Mouse (Mus musculus) large intestine, adult 2 months (tissue): ENCODE results near the gene Zbtb40. TPM values are rescaled to one million over a fixed set of nuclear protein-coding genes. Genes with fewer than 3 reads are reported as not detected.

ENCODE experiments used
- DNase-seq: peaks from one replicate; pipeline ENCODE4 v3.0.0-alpha.2; 2012; ENCODE audit warnings: low read depth, low spot score
- WGBS: fragments of 180-500 bp; shearing (Covaris S2); methylation state at CpG from one replicate; pipeline ENCODE4 v1.1.7; 2018; 5-methylcytosine and 5-hydroxymethylcytosine counted together
- polyA plus RNA-seq: library from polyadenylated mRNA; depleted of rRNA; stranded (reverse); fragments of >200 nt; gene quantifications from 2 replicates; pipeline ENCODE4 v1.2.3, GENCODE M21; 2012

Zbtb40 gene
- polyA plus RNA-seq, 1 experiment, result 5.7 TPM

DNA sequence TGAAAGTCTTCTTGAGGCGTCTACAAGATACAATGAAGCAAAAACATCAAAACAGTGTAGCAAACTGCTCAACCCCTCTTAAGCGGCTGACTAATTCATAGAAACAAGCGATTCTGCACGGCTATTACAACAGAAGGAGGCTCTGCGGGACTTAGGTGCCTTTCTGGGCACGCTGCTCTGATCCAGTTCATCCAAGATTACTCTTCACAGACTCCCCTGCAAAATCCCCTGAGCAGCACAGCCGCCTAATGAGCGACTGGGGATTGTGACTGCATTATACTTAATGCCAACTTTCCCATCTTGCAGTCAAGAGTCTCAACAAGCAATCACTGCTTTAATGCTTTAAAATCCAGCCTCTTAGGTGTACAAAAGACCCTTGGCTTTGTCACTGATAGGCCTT, 10.5 kb downstream of the Zbtb40 start:
- no peak for DNase-seq
- 86% methylated on average over 8 of the region's 8 CpGs for WGBS

- no peak for DNase-seq
- 40% methylated on average over 7 of the region's 7 CpGs for WGBS
These were observed 15.3 kb downstream of the Zbtb40 start for GRCm38 (mm10) chr4:137033115-137033887.

DNA sequence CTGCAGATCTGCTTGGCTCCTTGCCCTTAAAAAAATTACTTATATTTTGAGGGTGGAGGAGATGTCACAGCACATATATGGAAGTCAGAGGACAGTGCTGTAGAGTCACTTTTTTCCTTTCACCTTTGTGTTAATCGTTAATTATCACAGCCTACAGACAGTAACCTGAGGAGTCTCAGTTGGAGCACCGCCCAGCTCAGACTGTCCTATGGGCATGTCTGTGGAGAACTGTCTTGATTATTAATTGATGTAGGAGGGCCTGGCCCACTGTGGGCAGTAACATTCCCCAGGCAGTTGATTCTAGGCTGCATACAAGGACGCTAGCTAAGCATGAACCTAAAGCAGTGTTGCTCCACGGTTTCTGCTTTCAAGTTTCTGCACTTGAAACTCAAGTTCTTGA, 16.1 kb downstream of the Zbtb40 start:
- WGBS, result 90% methylated on average over 4 of the region's 4 CpGs

DNA sequence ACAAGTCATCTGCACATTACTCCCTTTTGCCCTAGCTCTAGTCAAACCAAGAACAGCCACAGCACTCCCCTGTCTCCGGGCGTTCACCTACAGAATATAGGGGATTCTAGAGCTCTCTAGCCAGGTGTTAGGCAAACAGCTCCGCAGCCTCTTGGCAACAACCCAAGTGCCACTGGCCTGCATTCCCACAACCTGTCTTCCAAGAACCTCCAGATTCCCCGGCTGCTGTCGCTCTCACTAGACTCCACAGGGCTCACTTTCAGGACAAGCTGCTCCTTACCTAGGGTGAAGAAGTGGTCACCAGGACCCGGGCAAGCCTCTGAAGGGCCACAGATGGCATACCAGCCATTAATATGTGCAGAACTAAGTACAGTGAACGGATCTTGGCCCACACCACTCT, 17.3 kb downstream of the Zbtb40 start:
- DNase-seq, result no peak
- WGBS, result 45% methylated on average over 7 of the region's 7 CpGs

More for the DNA sequence above, 16.1 kb downstream of the Zbtb40 start:
- no peak for DNase-seq

- 74% methylated on average over 8 of the region's 8 CpGs for WGBS
- DNase-seq, result no peak
These were observed 19.3 kb downstream of the Zbtb40 start for GRCm38 (mm10) chr4:137029348-137029747.

- 79% methylated on average over 5 of the region's 5 CpGs for WGBS
- no peak for DNase-seq
These were observed 21.6 kb downstream of the Zbtb40 start for GRCm38 (mm10) chr4:137027051-137027450.

DNA sequence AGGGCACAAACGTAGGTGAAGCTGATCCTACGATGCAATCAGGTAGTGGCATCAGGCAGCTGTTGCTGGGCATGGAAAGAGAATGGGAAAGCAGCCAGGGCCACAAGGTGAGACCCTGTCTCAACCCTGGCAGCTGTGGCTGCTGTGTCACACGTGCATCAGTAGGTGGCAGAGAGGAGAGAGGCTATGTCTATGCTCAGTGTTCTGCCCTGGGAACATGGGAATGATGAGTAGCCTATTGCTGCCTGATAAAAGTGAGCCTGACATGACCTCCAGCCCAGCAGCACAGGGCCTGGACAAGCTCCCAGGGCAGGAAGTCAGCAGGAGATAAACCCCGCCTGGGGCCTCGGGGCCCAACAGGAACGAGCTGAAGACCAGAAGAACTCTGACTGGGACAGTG, 23.0 kb downstream of the Zbtb40 start:
- WGBS, result 72% methylated on average over 6 of the region's 6 CpGs
- DNase-seq, result no peak

- DNase-seq, result no peak
- WGBS, result 94% methylated on average over 2 of the region's 2 CpGs
These were observed 23.5 kb downstream of the Zbtb40 start for GRCm38 (mm10) chr4:137025133-137025532.

- WGBS, result 82% methylated on average over 3 of the region's 3 CpGs
- DNase-seq, result no peak
These were observed 28.5 kb downstream of the Zbtb40 start for GRCm38 (mm10) chr4:137020065-137020464.

DNA sequence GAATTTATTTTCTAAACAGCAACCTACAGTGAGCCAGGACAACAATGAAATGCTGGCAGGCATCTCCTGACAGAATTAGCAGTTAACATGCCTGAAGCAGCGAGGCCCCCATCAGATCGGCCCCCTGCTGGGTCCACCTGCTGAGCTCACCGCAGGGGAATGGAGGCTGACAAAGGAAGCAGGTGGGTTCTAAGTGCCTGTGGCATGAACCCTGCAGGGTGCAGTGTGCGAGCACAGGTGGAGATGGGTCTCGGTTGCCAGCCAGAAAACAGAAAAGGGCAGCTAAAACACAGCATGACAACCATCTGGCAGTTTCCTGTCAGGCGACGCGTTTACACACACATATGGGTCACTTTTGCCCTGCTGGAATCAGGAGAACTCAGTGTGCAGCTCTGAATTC, 32.7 kb downstream of the Zbtb40 start:
- WGBS, result 86% methylated on average over 8 of the region's 8 CpGs
- DNase-seq, result no peak

DNA sequence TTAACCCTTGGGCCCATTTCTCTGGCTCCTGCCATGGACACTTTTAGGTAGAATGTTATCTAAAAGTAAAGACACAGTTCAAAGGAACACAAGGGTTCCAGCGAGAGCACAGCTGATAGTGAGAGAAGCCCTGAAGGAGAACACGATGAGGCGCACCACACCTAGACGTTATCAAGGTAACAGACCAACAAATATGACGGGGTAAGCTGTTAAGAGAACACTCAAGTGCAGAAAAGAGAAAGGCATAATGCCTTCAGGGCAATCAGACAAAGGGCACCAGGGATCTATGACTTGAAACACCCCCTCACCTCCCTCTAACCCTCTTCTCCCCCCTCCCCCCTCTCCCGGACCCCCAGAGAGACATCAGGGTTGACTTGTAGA, 33.1 kb downstream of the Zbtb40 start:
- 84% methylated on average over 6 of the region's 6 CpGs for WGBS

GRCm38 (mm10) chr4:137014654-137015475, 33.7 kb downstream of the Zbtb40 start:
- WGBS, result 90% methylated on average over 18 of the region's 18 CpGs

More for the DNA sequence above, 33.1 kb downstream of the Zbtb40 start:
- DNase-seq, result no peak

DNA sequence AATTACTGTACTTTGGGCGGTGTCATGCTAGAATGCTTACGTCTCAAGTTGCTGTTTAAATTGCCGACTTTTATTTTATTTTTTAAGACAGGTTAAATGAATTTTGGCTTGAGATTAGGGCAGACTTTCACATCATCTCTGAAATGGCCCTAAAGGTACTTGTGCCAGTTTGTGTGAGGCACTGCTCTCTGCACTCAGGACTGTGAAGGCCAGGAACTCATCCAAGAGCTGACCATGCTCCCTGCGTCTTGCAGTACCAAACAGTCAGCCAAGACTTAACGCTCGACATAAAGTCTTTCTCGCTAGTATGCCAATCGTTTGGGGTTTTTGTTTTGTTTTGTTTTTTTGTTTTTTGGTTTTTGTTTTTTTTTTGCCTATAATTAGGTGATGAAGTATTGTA, 34.5 kb downstream of the Zbtb40 start:
- DNase-seq, result no peak
- 93% methylated on average over 8 of the region's 8 CpGs for WGBS

More at GRCm38 (mm10) chr4:137014654-137015475, 33.7 kb downstream of the Zbtb40 start:
- no peak for DNase-seq

GRCm38 (mm10) chr4:137006966-137007365, 41.6 kb downstream of the Zbtb40 start:
- 92% methylated on average over 8 of the region's 8 CpGs for WGBS
- no peak for DNase-seq

- no peak for DNase-seq
These were observed 46.8 kb downstream of the Zbtb40 start for GRCm38 (mm10) chr4:137001825-137002224.

DNA sequence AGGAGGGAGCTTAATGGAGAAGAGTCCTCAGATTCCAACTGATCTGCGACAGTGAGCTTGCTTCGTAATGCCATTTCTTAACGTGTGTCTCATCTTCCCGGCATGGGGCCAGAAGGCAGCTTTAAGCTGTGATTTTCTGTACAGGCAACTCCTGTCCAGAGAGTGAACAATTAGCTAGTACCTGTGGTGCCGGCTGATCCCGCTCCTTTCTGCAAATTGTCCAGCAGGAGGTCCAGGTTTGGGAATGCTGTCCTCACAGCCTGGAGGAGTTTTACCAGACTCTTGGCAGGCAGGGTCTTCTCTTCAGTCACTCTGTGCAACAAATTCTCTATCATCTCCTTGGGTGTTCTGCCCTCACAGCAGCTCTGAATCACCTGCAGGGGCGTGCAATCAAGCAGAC, 47.6 kb downstream of the Zbtb40 start:
- 96% methylated on average over 7 of the region's 7 CpGs for WGBS
- DNase-seq, result no peak

More at GRCm38 (mm10) chr4:137001825-137002224, 46.8 kb downstream of the Zbtb40 start:
- 77% methylated on average over 3 of the region's 3 CpGs for WGBS

DNA sequence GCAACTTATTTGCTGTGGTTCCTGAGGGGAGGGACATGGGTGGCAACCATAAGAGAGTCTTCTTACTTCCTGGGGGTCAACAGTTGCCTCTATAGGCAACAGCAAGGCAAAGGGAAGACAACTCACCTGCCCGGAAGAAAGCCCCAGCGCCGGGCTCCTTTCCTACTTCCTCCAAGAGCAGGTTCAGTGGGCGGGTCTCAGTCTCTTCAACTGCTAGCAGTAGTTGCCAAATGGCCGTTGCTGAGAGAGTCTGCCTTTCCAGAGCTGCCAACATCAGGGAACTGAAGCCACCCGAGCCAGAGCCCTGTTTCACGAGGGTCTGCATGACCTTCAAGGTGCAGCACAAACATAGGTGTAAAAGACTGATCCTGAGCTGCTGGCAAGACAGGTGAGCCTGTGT, 50.2 kb downstream of the Zbtb40 start:
- DNase-seq, result no peak
- 60% methylated on average over 7 of the region's 7 CpGs for WGBS

- 90% methylated on average over 12 of the region's 12 CpGs for WGBS
- DNase-seq, result no peak
These were observed 50.8 kb downstream of the Zbtb40 start for GRCm38 (mm10) chr4:136997723-136998345.

DNA sequence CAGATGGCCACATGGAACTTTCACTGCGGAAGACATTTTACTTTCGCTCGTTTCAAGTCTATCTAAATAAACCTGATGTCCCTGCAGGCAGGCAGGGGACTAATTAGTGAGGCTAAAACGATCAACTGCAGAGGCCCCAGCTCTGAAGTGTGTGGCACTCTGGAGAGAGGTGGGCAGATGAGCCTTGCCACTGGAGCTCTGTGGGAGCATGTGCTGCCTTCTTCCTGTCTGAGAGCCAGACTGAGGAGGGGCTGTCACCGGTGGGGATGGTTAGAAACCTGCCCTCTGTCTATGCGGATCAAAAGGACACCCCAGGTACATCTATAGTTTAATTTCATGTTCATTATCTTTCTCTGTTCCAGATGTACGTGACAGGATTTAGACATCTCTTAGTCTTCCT, 51.7 kb downstream of the Zbtb40 start:
- DNase-seq, result no peak
- WGBS, result 84% methylated on average over 7 of the region's 7 CpGs

- 87% methylated on average over 14 of the region's 14 CpGs for WGBS
- no peak for DNase-seq
These were observed 53.2 kb downstream of the Zbtb40 start for GRCm38 (mm10) chr4:136995361-136995760.
